Mouse (Mus musculus): ENCODE data around the gene Gpr132. TPM values are rescaled to one million over a fixed set of nuclear protein-coding genes. Genes with fewer than 3 reads are reported as not detected.
"Not testable (repeated sequence)": the region's sequence is repeated elsewhere in the genome, so short reads cannot be mapped to it uniquely, and the experiment has no call there.

Gpr132 gene
- total RNA-seq, 1 experiment from 2014 or later = 9.3 TPM

- no peak for ATAC-seq (replicated peaks; ENCODE audit: low read depth, poor library complexity, severe bottlenecking)
Observed at GRCm38 (mm10) chr12:112857021-112857925, 10.8 kb downstream of the Gpr132 start.

GRCm38 (mm10) chr12:112856338-112856737, 11.7 kb downstream of the Gpr132 start:
- no peak for ATAC-seq (replicated peaks; ENCODE audit: low read depth, poor library complexity, severe bottlenecking)

GRCm38 (mm10) chr12:112854610-112855333, 13.3 kb downstream of the Gpr132 start:
- ATAC-seq (replicated peaks; ENCODE audit: low read depth, poor library complexity, severe bottlenecking) = peak; percentile 81

DNA sequence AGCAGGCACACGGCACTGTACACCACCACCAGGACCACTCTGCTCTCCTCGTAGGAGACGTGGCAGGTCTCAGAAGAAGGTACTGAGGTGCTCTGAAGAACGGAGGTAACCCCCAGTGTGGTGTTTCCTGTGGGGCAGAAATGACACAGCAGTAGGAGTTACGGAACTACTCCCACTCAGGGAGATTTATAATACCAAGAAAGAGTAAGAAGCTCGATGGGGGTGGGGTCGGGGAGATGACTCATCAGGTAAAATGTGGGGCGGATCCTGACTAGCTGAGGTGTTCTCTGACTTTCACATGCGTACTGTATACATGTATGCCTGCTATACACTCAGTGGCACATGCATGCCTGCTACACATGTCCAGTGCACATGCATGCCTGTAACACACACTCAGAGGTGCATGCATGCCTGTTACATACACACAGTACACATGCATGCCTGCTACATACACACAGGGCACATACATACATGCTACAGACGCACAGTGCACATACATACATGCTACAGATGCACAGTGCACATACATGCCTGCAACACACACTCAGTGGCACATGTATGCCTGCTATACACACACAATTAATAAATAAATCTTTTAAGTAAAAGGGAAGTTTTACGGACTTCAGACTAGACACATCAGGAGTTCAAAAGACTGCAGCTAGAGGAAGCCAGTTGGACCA, 14.8 kb downstream of the Gpr132 start:
- ATAC-seq (replicated peaks; ENCODE audit: low read depth, poor library complexity, severe bottlenecking) = no peak

DNA sequence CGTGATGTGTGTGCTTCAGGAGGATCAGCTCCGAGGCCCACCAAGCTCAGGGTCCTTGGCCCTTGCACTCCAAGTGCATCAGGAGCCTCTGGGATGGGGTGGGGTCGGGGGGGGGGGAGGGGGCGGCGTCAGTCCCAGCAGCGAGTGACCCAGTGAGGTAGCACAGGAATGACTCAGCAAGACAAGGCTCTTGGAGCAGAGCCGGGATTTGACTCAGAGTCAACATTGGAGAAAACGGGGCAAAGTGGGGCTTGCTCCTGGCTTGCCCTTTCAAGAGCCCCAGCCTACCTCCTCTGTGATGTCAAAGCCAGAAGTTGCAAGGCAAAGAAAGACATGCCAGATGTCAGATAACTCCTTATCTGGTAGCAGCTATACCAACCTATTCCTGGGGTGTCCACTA, 16.9 kb downstream of the Gpr132 start:
- no peak for ATAC-seq (replicated peaks; ENCODE audit: low read depth, poor library complexity, severe bottlenecking)

- no peak for ATAC-seq (replicated peaks; ENCODE audit: low read depth, poor library complexity, severe bottlenecking)
Observed at GRCm38 (mm10) chr12:112850344-112850743, 17.7 kb downstream of the Gpr132 start.

- ATAC-seq (replicated peaks; ENCODE audit: low read depth, poor library complexity, severe bottlenecking) = peak; percentile 63
Observed at GRCm38 (mm10) chr12:112849235-112850022, 18.6 kb downstream of the Gpr132 start.

- 0 out of 2 replicates have a peak, but pooled peaks have one; percentile 40 for ATAC-seq (replicated peaks; ENCODE audit: low read depth, poor library complexity, severe bottlenecking)
Observed at GRCm38 (mm10) chr12:112847880-112848279, 20.1 kb downstream of the Gpr132 start.

DNA sequence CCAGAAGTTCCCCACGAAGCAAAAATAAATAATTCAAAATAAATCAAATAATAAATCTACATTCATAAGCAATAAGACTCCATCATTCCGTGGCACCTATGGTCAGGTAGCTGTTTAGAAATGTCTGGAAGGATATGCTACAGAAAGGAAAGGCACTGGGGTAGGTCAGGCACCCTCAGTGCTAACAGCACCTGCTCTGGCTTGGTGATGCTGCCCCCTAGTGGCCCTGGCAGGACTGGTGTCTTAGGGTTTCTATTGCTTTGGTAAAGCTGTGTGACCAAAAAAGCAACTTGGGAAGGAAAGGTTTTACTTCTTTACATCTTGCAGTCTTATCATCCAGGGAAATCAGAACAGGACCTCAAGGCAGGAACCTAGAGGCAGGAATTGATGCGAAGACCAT, 24.2 kb downstream of the Gpr132 start:
- ATAC-seq (replicated peaks; ENCODE audit: low read depth, poor library complexity, severe bottlenecking) = peak; percentile 85

DNA sequence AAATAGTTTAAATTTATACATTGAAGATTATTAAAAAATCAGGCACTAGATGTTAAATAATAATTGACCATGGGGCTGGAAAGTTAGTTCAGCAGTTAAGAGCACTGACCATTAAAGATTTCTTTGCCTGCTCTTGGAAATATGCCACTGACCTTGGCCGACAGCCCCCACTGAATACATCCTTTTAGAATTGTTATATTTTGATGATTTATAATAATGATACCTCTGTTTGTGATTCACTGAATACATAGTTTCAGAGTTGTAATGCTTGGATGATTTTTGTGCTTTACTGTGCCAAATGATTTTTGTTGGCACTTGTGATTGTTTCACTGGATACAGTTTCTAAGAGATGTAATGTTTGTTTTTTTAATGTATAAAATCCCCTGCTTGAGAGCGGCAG, 25.9 kb downstream of the Gpr132 start:
- not testable (repeated sequence) for ATAC-seq (replicated peaks; ENCODE audit: low read depth, poor library complexity, severe bottlenecking)

- ATAC-seq (replicated peaks; ENCODE audit: low read depth, poor library complexity, severe bottlenecking) = not testable (repeated sequence)
Observed at GRCm38 (mm10) chr12:112841338-112841892, 26.6 kb downstream of the Gpr132 start.

- peak; percentile 85 for ATAC-seq (replicated peaks; ENCODE audit: low read depth, poor library complexity, severe bottlenecking)
Observed at GRCm38 (mm10) chr12:112840209-112841086, 27.6 kb downstream of the Gpr132 start.

DNA sequence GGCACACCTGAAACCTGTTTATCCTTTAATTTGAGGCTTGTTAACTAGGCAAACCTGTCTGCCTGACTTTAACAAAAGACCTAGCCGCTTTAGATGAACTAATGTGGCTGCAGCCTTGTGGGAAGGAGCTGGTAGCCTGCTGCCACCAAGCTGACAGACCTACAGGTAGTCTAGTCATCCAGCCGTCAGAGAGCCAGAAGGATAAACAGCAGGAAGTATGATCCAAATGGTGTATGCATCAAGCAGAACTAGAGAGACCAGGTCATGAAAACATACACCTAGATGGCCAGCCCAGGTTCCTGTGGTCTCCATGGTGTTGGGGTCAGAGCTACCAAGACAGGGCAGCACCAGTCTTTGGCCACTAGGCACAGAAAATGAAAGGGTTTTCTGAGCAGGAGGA, 33.0 kb downstream of the Gpr132 start:
- ATAC-seq (replicated peaks; ENCODE audit: low read depth, poor library complexity, severe bottlenecking) = no peak

GRCm38 (mm10) chr12:112833527-112833926, 34.5 kb downstream of the Gpr132 start:
- peak; percentile 60 for ATAC-seq (replicated peaks; ENCODE audit: low read depth, poor library complexity, severe bottlenecking)

DNA sequence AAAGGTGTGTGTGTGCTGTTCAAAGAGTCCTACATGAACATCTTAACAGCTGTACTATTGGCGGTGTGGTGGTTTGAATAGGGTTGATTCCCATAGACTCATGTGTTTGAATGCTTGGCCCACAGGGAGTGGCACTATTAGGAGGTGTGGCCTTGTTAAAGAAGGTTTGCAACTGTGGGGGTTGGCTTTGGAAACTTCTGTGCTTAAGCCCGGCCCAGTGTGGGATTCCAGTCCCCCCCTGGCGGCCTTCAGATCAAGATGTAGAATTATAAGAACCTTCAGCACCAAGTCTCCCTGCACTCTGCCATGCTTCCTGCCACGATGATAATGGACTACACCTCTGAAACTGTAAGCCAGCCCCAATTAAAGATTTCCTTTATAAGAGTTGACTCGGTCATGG, 35.6 kb downstream of the Gpr132 start:
- ATAC-seq (replicated peaks; ENCODE audit: low read depth, poor library complexity, severe bottlenecking) = no peak

- ATAC-seq (replicated peaks; ENCODE audit: low read depth, poor library complexity, severe bottlenecking) = no peak
Observed at GRCm38 (mm10) chr12:112830570-112830969, 37.5 kb downstream of the Gpr132 start.

GRCm38 (mm10) chr12:112830141-112830540, 37.9 kb downstream of the Gpr132 start:
- no peak for ATAC-seq (replicated peaks; ENCODE audit: low read depth, poor library complexity, severe bottlenecking)

DNA sequence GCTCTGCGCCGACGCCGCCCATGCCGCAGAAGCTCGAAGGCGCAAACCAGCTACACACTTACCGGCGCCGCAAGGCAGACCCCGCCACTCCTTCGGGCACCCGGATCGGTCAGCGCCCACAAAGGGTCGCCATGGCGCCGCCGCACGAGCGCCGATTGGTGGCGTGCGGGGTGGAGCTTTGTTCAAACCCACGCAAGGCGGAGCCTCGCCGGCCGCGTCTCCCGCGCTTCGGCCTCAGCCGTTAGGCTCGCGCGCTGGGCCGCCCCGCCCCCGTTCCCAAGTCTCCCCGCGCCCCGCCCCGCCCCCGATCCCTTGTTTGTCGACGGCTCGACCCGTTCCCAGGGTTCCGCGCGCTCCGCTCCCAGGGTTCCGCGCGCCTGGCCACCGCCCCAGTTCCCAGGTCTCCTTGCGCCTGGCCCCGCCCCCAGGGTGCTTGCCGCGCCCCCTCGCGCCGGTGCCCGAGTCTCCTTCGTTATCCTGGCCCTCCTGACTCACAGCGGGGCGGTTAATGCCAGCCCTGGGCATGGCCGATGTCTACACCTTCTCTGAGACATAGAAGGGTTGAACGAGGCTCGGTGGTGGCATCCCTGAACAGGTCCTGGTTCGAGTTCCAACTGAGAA, 38.7 kb downstream of the Gpr132 start, which contains the start of gene Cdca4:
Gene Cdca4, minus strand, starts transcription at position 180 of the 621 bp plus-strand sequence.
- peak; percentile 80 for ATAC-seq (replicated peaks; ENCODE audit: low read depth, poor library complexity, severe bottlenecking)
